Mouse (Mus musculus): Measurements from ENCODE around the gene Lypd6. TPM values are rescaled to one million over a fixed set of nuclear protein-coding genes. Genes with fewer than 3 reads are reported as not detected.

Gene Lypd6
- polyA plus RNA-seq, 1 experiment from 2014 or later = 0.28 TPM

DNA sequence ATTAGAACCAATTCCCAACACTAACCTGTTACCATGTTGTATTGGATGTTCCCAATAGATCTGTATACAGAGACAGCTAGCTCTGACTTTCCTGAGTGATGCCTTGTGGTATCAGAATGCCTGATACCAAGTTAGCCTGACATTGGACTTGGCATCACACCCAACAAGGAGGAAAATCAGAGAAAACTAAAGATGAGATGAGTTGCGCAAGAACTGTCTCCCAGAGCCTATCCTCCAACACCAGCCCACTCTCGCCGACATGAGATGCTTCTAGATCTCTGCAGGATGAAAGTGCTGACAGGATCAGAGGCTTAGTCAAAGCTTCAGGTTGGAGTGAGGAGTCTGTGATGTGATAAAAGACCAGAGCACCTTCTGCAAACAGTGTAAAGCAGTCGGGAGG is 158.8 kb downstream of the Lypd6 start:
- no peak for DNase-seq
- H3K27me3 ChIP-seq = no peaks in the 10 kb centered on the region
- H3K36me3 ChIP-seq = no peaks in the 10 kb centered on the region
- no peaks in the 10 kb centered on the region for H3K4me1 ChIP-seq (replicated peaks)
- no peak overlapping the region for H3K27ac ChIP-seq
- no peaks in the 10 kb centered on the region for H3K9me3 ChIP-seq (replicated peaks)
- H3K9ac ChIP-seq = no peak overlapping the region
- 62% methylated on average over 4 of the region's 4 CpGs for WGBS (ENCODE audit: insufficient replicate concordance)
- no peak for ATAC-seq (ENCODE audit: low read depth)
- H3K4me3 ChIP-seq (replicated peaks) = no peak overlapping the region
- H3K4me2 ChIP-seq = no peak overlapping the region

DNA sequence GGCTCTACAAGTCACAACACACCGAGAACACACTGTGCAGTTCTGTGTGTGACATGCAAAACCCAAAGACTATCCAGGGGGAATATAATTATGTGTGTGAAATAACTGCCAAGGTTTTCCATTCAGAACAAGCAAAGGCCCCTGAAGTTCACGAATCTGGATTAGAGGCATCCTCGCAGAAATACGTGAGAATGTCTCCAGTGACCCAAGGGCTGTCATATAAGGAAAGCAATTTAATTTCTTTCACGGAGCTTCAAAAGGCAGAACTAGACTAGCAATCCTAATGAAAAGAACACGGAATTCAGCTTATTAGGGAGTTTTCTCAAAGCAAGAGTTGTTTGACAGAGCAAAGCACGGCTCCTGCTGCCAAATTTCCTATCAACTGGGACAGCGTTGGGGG is 167.3 kb downstream of the Lypd6 start:
- H3K27ac ChIP-seq = no peak overlapping the region
- no peaks in the 10 kb centered on the region for H3K4me1 ChIP-seq (replicated peaks)
- no peak for DNase-seq
- no peaks in the 10 kb centered on the region for H3K36me3 ChIP-seq
- H3K27me3 ChIP-seq = no peaks in the 10 kb centered on the region
- 57% methylated on average over 8 of the region's 8 CpGs for WGBS (ENCODE audit: insufficient replicate concordance)
- no peak for ATAC-seq (ENCODE audit: low read depth)
- no peak overlapping the region for H3K4me2 ChIP-seq
- H3K9ac ChIP-seq = no peak overlapping the region
- H3K9me3 ChIP-seq (replicated peaks) = no peaks in the 10 kb centered on the region; the same call in 1 of the 2 replicates
- H3K4me3 ChIP-seq (replicated peaks) = no peak overlapping the region

Other genes starting within 250 kb of the Lypd6 start
- gene Mmadhc, start 230.4 kb downstream of the Lypd6 start, polyA plus RNA-seq (2015; fragmentation: Nextera tagmentation; extraction: Ambion mirVana) = 97.8 and 98.2 TPM in 2 replicates